Mouse (Mus musculus) right cerebral cortex, postnatal 36 days (tissue): ENCODE results near the gene Nod1.
"Not testable (repeated sequence)": the region's sequence is repeated elsewhere in the genome, so short reads cannot be mapped to it uniquely, and the experiment has no call there.

ENCODE experiments used
- DNase-seq, 2 experiments: peaks; one replicate each; pipeline ENCODE4 v3.0.0; 2022; ENCODE audit warnings: low spot score in 2 of 2, mixed read lengths in 1 of 2

Nod1 gene

GRCm38 (mm10) chr6:54979426-54979825 lies 7.0 kb upstream of the Nod1 start:
- DNase-seq = no peak

DNA sequence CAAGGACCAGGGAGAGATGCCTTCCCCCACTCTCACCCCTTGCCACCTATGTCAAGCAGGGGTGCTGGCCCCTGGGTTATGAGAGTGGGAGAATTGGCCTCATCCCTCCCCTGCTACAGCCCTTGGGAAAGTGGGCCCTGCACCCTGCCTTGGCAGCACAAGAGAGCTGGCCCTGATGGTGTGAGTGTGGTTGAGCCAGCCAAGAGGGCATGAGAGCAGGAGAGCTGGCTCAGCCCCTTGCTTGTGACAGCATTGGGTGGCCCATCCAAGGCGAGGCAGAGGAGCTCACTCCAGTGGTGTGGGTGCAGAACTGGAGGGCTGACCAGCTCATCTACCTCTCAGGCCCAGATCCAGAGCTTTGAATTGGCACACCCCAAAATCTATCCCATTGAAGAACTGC lies 3.2 kb upstream of the Nod1 start:
- DNase-seq = no peak

DNA sequence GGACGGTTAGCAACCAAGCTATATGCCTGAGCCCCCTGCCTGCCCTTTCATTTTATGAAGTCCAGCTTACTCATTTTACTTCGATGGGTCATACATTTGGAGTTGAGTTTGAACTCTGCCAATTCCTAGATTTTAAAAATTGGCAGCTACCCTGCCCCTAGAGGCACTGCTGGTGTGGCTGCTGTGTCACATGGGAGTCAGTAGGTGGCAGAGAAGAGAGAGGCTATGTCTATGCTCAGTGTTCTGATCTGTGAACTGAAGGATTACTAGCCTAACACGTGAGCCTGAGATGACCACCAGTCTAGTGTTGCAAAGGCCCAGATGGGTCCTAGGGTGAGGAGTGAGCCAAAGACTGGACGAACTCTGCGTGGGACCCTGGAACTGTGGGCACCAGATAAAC lies 2.1 kb upstream of the Nod1 start:
- DNase-seq = no peak

- no peak for DNase-seq
Observed at GRCm38 (mm10) chr6:54972929-54973211, 458 bp upstream of the Nod1 start.

DNA sequence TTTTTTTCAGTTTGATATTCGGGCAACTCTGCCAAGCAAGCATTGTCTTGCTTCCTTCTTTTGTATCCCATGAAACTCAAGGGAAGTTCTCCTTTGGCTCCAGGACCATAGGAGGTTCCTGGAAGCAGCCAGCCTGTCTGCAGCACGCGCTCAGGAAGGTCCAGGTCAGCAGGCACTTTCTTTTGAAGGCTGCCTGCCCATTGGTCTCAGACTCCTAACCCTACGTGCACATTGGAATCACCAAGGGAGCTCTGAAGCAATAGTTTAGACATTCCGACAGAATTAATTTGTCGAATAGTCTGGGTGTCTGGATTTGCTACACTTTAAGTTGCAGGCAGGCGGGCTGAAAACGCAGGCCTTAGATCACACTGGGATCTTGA lies 691 bp downstream of the Nod1 start:
- DNase-seq = no peak

DNA sequence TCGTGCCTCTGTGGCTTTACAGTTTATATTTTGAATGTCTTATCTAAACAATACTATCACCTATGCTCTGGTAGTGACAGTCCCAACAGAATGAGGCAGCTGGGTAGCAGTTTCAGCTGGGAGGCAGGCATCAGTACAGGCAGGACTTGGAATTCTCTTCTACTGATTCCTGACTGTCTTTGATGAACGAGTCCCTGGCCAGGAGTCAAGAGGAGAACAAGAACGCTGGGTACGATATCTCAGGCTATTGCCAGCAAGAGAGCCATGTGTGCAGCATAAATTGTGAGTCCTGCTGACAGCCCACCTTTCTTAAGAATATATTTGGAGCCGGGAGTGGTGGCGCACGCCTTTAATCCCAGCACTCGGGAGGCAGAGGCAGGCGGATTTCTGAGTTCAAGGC lies 1.9 kb downstream of the Nod1 start:
- DNase-seq = no peak

GRCm38 (mm10) chr6:54969801-54970200 lies 2.6 kb downstream of the Nod1 start:
- DNase-seq = no peak

DNA sequence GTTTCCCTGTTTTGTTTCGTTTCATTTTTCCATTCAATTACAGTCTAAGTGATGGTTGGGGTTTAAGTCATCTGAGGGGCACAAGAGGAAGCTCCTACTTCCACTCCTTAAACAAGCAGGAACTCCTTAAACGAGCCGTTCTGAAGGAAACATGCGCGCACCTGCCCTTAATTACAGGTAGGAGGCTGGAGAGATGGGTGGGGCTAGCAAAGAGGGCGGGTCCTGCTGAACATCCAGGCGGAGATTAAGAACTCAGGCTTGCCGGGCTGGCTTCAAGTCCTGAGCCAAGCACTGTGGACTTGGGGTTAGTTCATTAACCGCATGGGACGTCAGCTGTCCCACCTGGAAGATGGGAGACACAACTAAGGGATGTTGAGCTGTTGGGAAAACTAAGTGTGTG lies 4.8 kb downstream of the Nod1 start:
- DNase-seq = no peak

GRCm38 (mm10) chr6:54965234-54965633 lies 7.2 kb downstream of the Nod1 start:
- no peak for DNase-seq

DNA sequence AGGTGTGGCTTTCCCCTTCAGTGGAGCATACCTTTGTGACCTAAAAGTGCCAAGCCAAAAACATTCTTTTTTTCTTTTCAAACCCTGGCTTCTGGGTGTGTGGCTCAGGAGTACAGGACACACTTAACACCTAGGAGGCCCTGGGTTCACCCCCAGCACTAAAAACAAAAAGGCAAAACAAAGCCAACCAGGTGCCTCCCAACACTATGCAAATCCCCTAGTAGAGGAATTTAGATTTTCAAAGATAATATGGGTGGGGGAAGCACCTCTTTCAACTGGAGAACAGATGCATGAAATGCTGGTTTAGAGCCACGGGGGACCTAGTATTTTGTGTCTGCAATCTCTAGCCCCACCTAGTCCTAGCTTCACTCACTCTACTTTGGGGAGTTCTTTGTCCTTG lies 7.7 kb downstream of the Nod1 start:
- no peak for DNase-seq

DNA sequence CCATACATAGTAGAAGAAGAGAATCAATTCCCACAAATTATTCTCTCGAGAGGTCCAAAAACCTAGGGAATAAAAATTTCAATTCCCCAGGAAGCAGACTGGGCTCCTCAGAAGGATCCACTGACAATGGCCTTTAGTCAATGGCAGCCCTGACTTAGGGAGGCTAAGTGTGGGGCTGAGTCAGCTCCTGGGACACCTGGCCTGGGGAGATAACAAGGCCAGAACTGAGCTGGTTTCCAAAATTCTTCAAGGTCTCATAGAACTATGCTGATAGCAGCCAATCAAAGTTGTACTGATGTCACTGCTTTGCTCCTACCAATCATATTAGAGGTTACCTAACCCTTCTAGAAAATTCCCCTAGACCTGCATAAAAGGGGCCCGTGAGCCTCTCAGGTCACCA lies 8.8 kb downstream of the Nod1 start:
- DNase-seq = no peak

GRCm38 (mm10) chr6:54957655-54958054 lies 14.8 kb downstream of the Nod1 start:
- no peak for DNase-seq

GRCm38 (mm10) chr6:54956425-54956824 lies 16.0 kb downstream of the Nod1 start:
- DNase-seq = no peak

DNA sequence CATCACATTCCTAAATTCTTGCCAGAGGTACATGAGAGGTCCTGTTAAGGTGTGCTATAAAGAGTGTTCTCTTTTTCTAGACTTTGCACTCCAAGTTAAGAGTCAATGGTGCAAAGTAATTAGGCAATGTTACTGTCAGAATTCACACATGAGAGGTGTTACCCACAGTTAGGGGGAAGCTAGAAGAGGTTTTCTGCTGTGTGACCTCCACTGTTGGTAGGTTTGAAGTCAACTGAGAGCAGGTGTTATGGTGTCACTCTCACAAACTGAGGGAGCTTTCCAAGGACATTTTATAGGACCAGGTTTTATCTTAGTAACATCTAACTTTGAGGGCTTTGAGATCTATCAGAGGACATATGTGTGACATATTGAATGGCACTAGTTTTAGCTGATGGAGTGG lies 16.5 kb downstream of the Nod1 start:
- no peak for DNase-seq

DNA sequence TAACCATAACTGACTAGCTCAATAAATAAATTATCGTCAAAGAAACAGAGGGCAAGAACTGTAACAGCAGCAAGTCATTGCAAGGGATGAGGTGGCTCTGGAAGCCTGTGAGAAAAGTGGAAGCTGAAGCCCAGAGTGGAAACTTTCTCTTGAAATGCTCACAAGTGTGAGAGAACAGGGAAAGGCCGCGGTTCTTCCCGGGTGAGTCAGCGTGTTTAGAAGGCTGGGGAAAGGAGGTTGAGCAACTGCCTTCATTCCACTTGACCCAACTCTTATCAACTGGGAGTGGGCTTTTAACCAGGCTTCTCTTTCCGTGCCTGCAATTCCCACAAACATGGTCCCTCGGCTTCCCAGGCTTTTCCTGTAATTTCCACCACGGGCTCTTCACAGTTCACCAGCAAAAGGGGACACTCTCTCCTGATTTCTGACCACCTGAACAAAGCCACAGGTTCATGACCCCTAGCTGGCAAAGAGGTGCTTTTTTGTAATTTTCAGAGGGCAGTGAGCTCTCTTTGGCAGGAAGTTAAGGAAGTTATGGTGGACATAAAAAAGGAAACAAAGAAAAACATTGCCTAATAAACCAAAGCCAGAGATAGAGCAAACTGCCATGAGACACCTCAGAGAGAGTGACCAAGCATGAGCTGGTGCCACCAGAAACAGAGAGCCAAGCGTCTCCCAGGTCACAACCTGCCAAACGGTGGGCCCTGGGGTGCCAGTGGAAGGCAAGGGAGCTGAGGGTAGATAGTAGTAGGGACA lies 17.6 kb downstream of the Nod1 start:
- DNase-seq = no peak

DNA sequence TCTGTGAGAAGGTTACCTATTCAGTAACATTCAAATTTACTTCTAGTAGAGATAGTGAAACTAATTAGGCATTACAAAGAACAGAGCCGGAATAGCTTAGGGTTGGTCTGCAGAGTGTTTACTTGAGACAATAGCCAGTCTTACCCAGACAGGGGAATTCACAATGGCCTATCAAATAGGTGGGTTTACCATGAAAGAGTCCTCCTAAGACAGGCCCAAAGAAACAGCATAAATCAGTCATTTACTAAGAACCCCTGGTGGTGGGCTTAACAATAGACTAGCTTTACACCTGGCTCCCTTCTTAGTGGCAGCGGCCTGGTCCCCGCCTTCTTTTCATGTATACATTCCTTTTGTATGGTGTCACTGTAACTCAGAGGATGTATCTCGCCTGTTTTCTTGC lies 19.0 kb downstream of the Nod1 start:
- not testable (repeated sequence) for DNase-seq

GRCm38 (mm10) chr6:54952542-54952941 lies 19.9 kb downstream of the Nod1 start:
- DNase-seq = no peak

DNA sequence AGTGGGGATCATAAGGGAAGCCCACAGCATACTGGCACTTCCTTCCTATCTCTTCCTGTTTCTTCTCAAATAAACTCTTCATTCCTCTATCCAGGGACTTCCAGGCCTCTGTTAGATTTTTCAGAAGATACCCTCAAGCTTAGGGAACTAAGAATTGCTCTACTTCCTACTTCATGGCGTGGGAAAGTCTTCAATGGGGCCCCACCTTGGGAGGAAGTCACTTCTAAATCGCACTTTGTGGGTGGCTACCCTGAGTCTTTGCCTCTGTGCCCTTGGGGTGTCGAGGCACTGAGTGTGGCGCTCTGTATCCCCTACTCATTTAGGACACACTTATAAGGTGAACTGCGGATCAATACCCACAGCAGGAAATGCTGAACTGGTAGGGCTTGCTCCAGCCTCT lies 23.7 kb downstream of the Nod1 start:
- no peak for DNase-seq

GRCm38 (mm10) chr6:54946241-54946953 lies 26.0 kb downstream of the Nod1 start:
- DNase-seq = no peak

- no peak for DNase-seq
Observed at GRCm38 (mm10) chr6:54944551-54944950, 27.9 kb downstream of the Nod1 start.

- no peak for DNase-seq
Observed at GRCm38 (mm10) chr6:54943753-54944152, 28.7 kb downstream of the Nod1 start.

DNA sequence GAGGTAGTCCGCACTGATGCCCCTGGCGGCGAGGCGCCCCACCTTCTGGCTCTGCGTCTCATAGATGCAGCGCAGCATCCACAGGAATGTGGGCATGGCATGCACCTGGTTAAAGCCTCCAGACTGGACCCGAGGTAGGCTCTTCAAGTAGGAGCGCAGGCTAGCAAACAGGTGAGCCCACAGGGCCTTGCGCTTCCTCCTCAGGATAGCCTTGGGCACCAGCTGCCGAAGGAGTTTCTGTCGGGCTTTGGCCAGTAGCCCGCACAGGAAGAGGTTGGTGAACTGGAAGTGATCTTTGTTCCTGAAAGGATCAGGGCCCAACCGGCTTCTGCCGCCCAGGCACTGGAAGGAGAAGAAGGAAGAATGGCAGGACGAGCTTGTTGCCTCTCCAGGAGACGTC lies 29.1 kb downstream of the Nod1 start:
- DNase-seq = no peak

- no peak for DNase-seq
Observed at GRCm38 (mm10) chr6:54941149-54941548, 31.3 kb downstream of the Nod1 start.

DNA sequence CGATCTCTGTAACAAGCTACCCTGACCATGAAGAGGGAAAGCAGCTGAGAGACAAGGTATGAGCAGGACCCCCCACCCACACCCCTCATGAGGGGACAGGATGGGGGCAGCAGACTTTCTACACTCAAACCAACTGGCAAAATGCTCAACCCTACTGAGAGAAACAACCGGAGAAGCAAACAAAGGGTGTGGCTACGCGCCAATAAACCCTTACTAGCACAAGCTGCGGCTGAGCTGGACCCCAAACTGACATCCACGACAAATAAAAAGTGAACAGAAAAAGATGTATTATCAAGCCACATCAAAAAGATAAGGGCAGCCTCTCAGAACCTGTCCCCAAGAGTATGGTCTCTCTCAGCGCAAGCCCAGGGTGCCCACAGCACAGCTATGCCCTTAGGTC lies 32.3 kb downstream of the Nod1 start:
- no peak for DNase-seq
